Mouse (Mus musculus): ENCODE measurements around the gene Kcnn1.

Kcnn1 gene

DNA sequence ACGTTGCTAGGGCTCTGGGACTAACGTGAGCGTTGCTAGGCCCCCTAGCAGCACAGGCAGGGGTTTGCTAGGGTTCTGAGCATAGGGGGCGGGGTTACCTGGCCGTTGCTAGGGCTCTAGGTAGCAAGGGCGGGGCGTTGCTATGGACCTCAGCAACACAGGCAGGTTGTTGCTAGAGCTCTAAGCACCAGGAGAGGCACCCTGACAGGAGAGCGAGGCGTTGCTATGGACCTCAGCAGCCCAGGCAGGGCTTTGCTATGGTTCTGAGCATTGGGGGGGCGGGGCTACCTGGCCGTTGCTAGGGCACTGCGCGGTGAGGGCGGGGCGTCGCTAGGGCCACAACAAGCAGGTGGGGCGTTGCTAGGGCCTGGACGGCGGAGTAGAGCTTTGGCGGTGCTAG, 70.4 kb downstream of the Kcnn1 start:
- peak in 1 of 2 experiments; percentile 86 for DNase-seq (ENCODE audit: low spot score in 2 of 2)

All from right cerebral cortex, postnatal 10 days (tissue).